Mouse (Mus musculus) stomach, embryonic 15.5 days (tissue): Measurements from ENCODE around the gene 2310050C09Rik. TPM values are rescaled to one million over a fixed set of nuclear protein-coding genes. Genes with fewer than 3 reads are reported as not detected.

ENCODE experiments used
- ATAC-seq: fragments of 200-750 bp; cut with Nextera tagmentation; 2 replicates; pipeline ENCODE4 v1.8.0; 2017; ENCODE audit warnings: low read depth, moderate number of reproducible peaks, moderate TSS enrichment; ENCODE audit not compliant: insufficient read depth, low FRiP score
- H3K27ac ChIP-seq: fragments of 300-500 bp; sonication (generic); 2 replicates; pipeline ENCODE4 v1.5.1; 2015; ENCODE audit warnings: mild to moderate bottlenecking, inconsistent platforms
- H3K27me3 ChIP-seq: fragments of 300-500 bp; sonication (generic); replicated peaks from 2 replicates; pipeline ENCODE4 v1.6.1; 2015; ENCODE audit warnings: inconsistent platforms
- H3K36me3 ChIP-seq: fragments of 300-500 bp; sonication (generic); 2 replicates; pipeline ENCODE4 v1.6.1; 2015; ENCODE audit warnings: inconsistent platforms
- H3K4me1 ChIP-seq: fragments of 300-500 bp; sonication (generic); 2 replicates; pipeline ENCODE4 v1.6.1; 2015; ENCODE audit warnings: inconsistent platforms
- H3K4me2 ChIP-seq: fragments of 300-500 bp; sonication (generic); 2 replicates; pipeline ENCODE4 v1.6.1; 2015; ENCODE audit warnings: mild to moderate bottlenecking, inconsistent platforms
- H3K4me3 ChIP-seq: fragments of 300-500 bp; sonication (generic); replicated peaks from 2 replicates; pipeline ENCODE4 v1.5.1; 2015; ENCODE audit warnings: inconsistent platforms
- H3K9ac ChIP-seq: fragments of 300-500 bp; sonication (generic); 2 replicates; pipeline ENCODE4 v1.6.1; 2015; ENCODE audit warnings: inconsistent platforms
- H3K9me3 ChIP-seq: fragments of 300-500 bp; sonication (generic); 2 replicates; pipeline ENCODE4 v1.6.1; 2016; ENCODE audit warnings: inconsistent platforms
- WGBS: fragments of 180-500 bp; shearing (Covaris S2); methylation state at CpG from one replicate; pipeline ENCODE4 v1.1.7; 2015; 5-methylcytosine and 5-hydroxymethylcytosine counted together
- polyA plus RNA-seq: library from polyadenylated mRNA; unstranded; fragments of >200 nt; fragmentation: Nextera tagmentation; extraction: Ambion mirVana; gene quantifications from 2 replicates; pipeline ENCODE4 v1.2.1, GENCODE M21; 2015

Gene 2310050C09Rik
- not detected in 2 replicates for polyA plus RNA-seq

- Histone ChIP-seq H3K9ac (no peak within 1 kb of the TSS), H3K27me3 (no peaks in the 10 kb centered on the region), H3K4me1 (no peaks in the 10 kb centered on the region), H3K4me2 (no peak within 1 kb of the TSS), H3K4me3 (no peak within 1 kb of the TSS), H3K9me3 (no peaks in the 10 kb centered on the region), H3K27ac (no peak within 1 kb of the TSS), H3K36me3 (no peaks in the 10 kb centered on the region)
- no peak for ATAC-seq
- 76% methylated on average over 4 of the region's 4 CpGs for WGBS
Measured at GRCm38 (mm10) chr3:92870116-92870515, at the start of gene 2310050C09Rik. Gene 2310050C09Rik, minus strand, starts transcription at chr3:92870216.

DNA sequence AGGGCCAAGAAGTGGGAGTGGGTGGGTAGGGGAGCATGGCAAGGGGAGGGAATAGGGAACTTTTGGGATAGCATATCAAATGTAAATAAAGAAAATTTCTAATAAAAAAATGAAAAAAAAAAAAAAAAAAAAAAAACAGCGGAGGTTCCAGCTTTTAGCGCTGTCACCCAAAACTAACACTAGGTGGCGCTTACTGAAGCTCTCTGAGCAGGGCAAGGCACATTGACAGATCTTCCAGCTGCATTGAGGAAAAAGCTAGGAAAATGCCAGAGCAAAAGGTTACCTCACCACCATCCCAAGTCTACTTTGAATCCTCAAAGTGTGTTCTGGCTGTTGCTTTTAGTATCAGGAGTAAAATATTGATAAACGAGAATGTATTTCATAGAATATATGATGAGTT lies 37.6 kb upstream of the 2310050C09Rik start:
- Histone ChIP-seq H3K9ac (no peak overlapping the region), H3K4me2 (no peak overlapping the region), H3K4me3 (no peak overlapping the region), H3K27me3 (no peaks in the 10 kb centered on the region), H3K36me3 (no peaks in the 10 kb centered on the region), H3K9me3 (no peaks in the 10 kb centered on the region), H3K4me1 (no peaks in the 10 kb centered on the region), H3K27ac (no peak overlapping the region)
- 26% methylated on average over 4 of the region's 4 CpGs for WGBS
- ATAC-seq: no peak

DNA sequence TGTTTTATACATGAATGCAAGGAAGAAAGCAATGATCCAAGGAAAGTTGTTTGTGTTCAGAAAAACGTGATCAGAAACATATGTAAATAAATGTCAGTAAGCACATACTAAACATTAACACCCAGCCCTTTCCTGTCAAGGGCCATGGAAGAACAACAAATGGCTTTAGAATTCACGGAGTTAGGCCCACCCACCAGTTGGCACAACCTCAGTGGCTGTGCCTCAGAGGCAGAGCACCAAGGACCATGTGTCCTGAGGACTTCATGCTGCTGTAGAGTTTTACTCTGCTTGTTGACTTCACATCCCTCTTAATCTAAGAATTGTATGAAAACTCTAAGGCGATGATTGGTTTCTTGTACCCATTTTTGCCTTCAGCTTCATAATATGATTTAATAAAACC lies 35.2 kb upstream of the 2310050C09Rik start:
- no peaks in the 10 kb centered on the region for H3K36me3 ChIP-seq
- 40% methylated on average over 3 of the region's 3 CpGs for WGBS
- no peak overlapping the region for H3K27ac ChIP-seq
- no peak overlapping the region for H3K4me3 ChIP-seq
- H3K9ac ChIP-seq: no peak overlapping the region
- H3K27me3 ChIP-seq: no peaks in the 10 kb centered on the region
- H3K4me1 ChIP-seq: no peaks in the 10 kb centered on the region
- no peak for ATAC-seq
- no peak overlapping the region for H3K4me2 ChIP-seq
- no peaks in the 10 kb centered on the region for H3K9me3 ChIP-seq

DNA sequence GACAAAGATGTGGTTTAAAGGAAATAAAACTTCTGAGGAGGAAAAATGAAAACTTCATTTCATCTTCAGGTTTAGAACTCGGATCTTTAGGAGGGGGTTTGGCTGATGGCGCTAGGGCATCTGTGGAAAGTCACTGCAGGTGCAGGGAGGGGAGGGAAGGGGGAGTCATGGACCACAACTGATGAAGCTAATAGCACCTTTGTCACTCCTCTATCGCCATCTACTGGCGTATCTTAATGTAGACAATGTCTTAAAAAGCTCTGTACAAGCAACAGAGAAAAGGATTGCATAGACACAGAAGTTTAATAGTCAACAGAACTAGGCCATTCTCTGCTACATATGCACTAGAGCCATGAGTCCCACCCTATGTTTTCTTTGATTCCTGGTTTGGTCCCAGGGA lies 33.6 kb upstream of the 2310050C09Rik start:
- no peaks in the 10 kb centered on the region for H3K36me3 ChIP-seq
- no peaks in the 10 kb centered on the region for H3K9me3 ChIP-seq
- H3K4me2 ChIP-seq: no peak overlapping the region
- ATAC-seq: no peak
- H3K4me3 ChIP-seq: no peak overlapping the region
- H3K27me3 ChIP-seq: no peaks in the 10 kb centered on the region
- H3K4me1 ChIP-seq: no peaks in the 10 kb centered on the region
- H3K27ac ChIP-seq: no peak overlapping the region
- 33% methylated on average over 4 of the region's 4 CpGs for WGBS
- no peak overlapping the region for H3K9ac ChIP-seq

GRCm38 (mm10) chr3:92902992-92903391 lies 33.0 kb upstream of the 2310050C09Rik start:
- 22% methylated on average over 3 of the region's 3 CpGs for WGBS
- no peak overlapping the region for H3K27ac ChIP-seq
- ATAC-seq: no peak
- no peak overlapping the region for H3K4me2 ChIP-seq
- no peak overlapping the region for H3K4me3 ChIP-seq
- no peaks in the 10 kb centered on the region for H3K4me1 ChIP-seq
- H3K27me3 ChIP-seq: no peaks in the 10 kb centered on the region
- no peaks in the 10 kb centered on the region for H3K9me3 ChIP-seq
- H3K9ac ChIP-seq: no peak overlapping the region
- no peaks in the 10 kb centered on the region for H3K36me3 ChIP-seq

GRCm38 (mm10) chr3:92894489-92894888 lies 24.5 kb upstream of the 2310050C09Rik start:
- Histone ChIP-seq H3K9ac (no peak overlapping the region), H3K27me3 (no peaks in the 10 kb centered on the region), H3K36me3 (no peaks in the 10 kb centered on the region), H3K9me3 (no peaks in the 10 kb centered on the region), H3K4me3 (no peak overlapping the region), H3K27ac (no peak overlapping the region), H3K4me1 (no peaks in the 10 kb centered on the region), H3K4me2 (no peak overlapping the region)
- no peak for ATAC-seq
- WGBS: 54% methylated on average over 1 of the region's 1 CpGs

DNA sequence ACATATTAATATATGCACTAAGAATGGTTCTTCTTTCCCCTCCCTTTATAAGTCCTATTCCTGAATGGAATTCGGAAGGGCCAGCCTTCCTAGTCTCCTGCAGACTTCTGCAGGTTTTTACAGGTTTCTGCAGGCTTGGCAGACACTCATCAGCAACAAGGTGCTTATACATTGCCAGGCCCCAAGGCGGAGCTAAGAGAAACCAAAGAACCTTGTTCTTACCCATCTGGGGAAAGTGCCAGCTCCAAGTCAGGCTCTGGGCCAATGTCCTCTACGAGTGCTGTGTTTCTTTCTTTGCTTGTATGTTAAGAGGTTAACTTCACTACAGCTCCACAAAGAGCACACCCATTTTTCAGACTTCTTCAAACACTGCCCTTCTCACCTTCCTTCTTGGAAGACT lies 24.0 kb upstream of the 2310050C09Rik start:
- Histone ChIP-seq H3K4me3 (no peak overlapping the region), H3K4me1 (no peaks in the 10 kb centered on the region), H3K9me3 (no peaks in the 10 kb centered on the region), H3K27ac (no peak overlapping the region), H3K4me2 (no peak overlapping the region), H3K9ac (no peak overlapping the region), H3K27me3 (no peaks in the 10 kb centered on the region), H3K36me3 (no peaks in the 10 kb centered on the region)
- ATAC-seq: no peak
- 57% methylated on average over 3 of the region's 3 CpGs for WGBS

GRCm38 (mm10) chr3:92874180-92874579 lies 4.2 kb upstream of the 2310050C09Rik start:
- 79% methylated on average over 3 of the region's 3 CpGs for WGBS
- no peaks in the 10 kb centered on the region for H3K27me3 ChIP-seq
- H3K4me3 ChIP-seq: no peak overlapping the region
- no peaks in the 10 kb centered on the region for H3K4me1 ChIP-seq
- no peaks in the 10 kb centered on the region for H3K9me3 ChIP-seq
- no peak overlapping the region for H3K4me2 ChIP-seq
- H3K9ac ChIP-seq: no peak overlapping the region
- no peaks in the 10 kb centered on the region for H3K36me3 ChIP-seq
- no peak overlapping the region for H3K27ac ChIP-seq
- ATAC-seq: no peak

DNA sequence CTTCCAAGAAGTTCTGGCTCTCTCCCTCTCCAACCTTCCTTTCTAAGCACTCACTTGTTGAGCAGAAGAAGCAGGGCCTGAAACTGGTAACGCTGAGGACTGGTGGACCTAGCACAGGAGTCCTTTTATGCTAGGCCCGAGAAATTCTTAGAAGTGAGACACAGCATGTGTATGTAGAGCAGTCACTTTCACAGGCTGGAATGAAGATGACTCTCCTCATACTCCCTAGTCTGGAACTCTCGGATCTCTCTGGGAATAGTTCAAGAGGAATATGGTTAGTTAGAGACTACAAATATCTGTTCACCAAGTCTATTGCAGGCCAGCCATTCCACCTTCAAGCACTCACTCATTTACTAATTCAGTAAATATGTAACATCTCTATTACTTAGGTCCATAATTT lies 18.8 kb downstream of the 2310050C09Rik start, which contains the start of gene Lce1l:
Gene Lce1l, minus strand, starts transcription at position 101 of the 400 bp plus-strand sequence.
- Histone ChIP-seq H3K9ac (no peak within 1 kb of the TSS), H3K4me1 (no peaks in the 10 kb centered on the region), H3K36me3 (no peaks in the 10 kb centered on the region), H3K4me2 (no peak within 1 kb of the TSS), H3K4me3 (no peak within 1 kb of the TSS), H3K27me3 (no peaks in the 10 kb centered on the region), H3K9me3 (no peaks in the 10 kb centered on the region), H3K27ac (no peak within 1 kb of the TSS)
- no peak for ATAC-seq
- 80% methylated on average over 3 of the region's 3 CpGs for WGBS

DNA sequence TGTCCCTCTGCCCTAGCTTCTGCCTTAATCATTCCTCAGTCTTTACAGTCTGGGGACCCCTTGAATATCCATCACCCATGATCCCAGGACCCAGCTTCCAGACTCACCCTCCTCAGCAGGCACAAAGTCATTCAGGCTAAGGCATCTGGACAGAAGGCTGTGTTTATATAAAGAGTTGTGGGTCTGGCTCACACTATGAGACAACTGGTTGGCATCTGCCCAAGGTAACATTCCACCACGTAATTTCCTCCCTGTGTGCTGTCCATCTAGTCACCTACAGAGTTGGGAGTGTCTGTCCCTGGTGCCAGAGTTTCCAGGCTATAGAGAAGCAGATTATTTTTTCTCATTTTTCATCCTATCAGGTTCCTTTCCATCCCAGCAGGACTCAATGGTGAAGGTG lies 42.9 kb downstream of the 2310050C09Rik start, which contains the start of gene Kprp:
Gene Kprp, minus strand, starts transcription at position 140 of the 400 bp plus-strand sequence.
- Histone ChIP-seq H3K4me2 (no peak within 1 kb of the TSS), H3K4me1 (no peaks in the 10 kb centered on the region), H3K27me3 (no peaks in the 10 kb centered on the region), H3K4me3 (no peak within 1 kb of the TSS), H3K36me3 (no peaks in the 10 kb centered on the region), H3K9ac (no peak within 1 kb of the TSS), H3K27ac (no peak within 1 kb of the TSS), H3K9me3 (no peaks in the 10 kb centered on the region)
- ATAC-seq: no peak
- WGBS: 29% methylated on average over 1 of the region's 1 CpGs

GRCm38 (mm10) chr3:92825808-92826207 lies 44.2 kb downstream of the 2310050C09Rik start:
- no peaks in the 10 kb centered on the region for H3K4me1 ChIP-seq

More at GRCm38 (mm10) chr3:92825808-92826207, 44.2 kb downstream of the 2310050C09Rik start:
- Histone ChIP-seq H3K9me3 (no peaks in the 10 kb centered on the region), H3K27ac (no peak overlapping the region), H3K27me3 (no peaks in the 10 kb centered on the region), H3K4me3 (no peak overlapping the region), H3K36me3 (no peaks in the 10 kb centered on the region), H3K9ac (no peak overlapping the region), H3K4me2 (no peak overlapping the region)
- 22% methylated on average over 1 of the region's 1 CpGs for WGBS
- no peak for ATAC-seq
